Mouse (Mus musculus) frontal cortex, postnatal 10 days (tissue): ENCODE data around the gene Zc3h4.
A peak's percentile ranks its signal among the peaks of the same experiment; 100 is the strongest.
"Not testable (repeated sequence)": the region's sequence is repeated elsewhere in the genome, so short reads cannot be mapped to it uniquely, and the experiment has no call there.

ENCODE experiments used
- DNase-seq, 2 experiments: peaks; one replicate each; pipeline ENCODE4 v3.0.0; 2022; ENCODE audit warnings: low spot score in 2 of 2, mixed read lengths in 1 of 2

Zc3h4 gene

DNA sequence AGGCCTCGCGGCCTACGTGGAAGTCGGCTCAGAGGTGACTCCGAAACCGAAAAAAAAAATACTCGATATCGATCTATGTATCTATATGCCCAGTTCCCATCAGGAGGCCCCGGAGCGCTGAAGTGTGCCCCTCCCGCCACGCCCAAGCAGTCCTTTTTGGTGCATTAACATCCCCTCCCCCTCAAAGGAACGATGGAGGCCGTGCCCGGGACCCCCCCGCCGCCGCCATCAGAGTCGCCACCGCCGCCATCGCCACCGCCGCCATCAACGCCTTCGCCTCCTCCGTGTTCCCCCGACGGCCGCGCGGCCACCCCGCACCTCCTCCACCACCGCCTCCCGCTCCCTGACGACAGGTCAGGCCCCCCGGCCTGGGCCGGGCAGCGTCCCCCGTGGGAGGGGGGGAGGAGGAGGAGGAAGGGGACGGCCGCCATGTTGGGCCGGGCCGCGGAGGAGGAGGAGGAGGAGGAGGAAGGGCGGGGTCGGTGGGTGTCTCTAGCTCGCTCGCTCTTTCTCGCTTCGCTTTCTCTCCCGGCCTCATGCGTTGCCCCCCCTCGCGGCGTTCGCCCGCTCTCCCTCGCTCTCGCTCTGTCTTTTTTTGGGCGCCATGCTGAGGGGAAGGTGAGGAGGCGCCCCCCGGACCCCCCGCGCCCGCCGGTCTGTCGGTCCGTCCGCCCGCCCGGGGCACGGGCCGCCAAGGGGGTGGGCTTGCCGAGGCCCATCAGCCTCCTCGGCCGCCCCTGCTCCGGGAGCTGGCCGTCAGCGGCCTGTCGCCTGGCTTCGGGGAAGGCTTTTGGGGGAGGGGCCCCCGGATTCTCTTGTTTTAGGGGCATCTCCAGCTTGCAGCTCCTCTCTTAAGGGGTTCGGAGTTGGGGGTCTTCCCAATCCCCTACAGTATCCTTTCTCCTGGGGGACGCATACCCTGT, at the start of gene Zc3h4:
Gene Zc3h4 (plus strand): TSS at position 222 of the 923 bp plus-strand sequence.
- DNase-seq, result peak; percentile 83 to 88

- DNase-seq, result no peak
These were observed 44.7 kb upstream of the Zc3h4 start for GRCm38 (mm10) chr7:16355854-16356594.

DNA sequence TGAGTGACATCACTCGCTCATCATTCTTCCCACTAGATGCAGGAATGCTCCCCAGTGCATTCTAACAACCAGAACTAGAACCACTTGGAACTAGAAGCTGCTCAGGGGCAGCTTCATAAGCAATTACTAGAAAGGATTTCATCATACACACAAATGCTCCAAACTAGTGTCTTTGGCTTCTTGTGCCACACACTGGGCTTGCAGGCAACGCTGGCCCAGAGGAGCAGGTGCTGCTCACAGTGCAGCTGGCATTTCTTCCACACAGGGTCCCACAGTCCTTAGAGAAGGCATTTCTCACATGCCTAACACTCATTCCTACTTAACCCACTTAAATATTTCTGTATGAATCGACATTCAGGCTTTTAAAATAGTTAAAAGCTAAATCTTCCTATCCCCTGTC, 43.1 kb upstream of the Zc3h4 start:
- DNase-seq, result no peak

- no peak for DNase-seq
These were observed 36.4 kb upstream of the Zc3h4 start for GRCm38 (mm10) chr7:16364319-16364718.

GRCm38 (mm10) chr7:16364901-16365500, 35.7 kb upstream of the Zc3h4 start:
- no peak for DNase-seq

GRCm38 (mm10) chr7:16366133-16366646, 34.5 kb upstream of the Zc3h4 start:
- DNase-seq, result no peak

DNA sequence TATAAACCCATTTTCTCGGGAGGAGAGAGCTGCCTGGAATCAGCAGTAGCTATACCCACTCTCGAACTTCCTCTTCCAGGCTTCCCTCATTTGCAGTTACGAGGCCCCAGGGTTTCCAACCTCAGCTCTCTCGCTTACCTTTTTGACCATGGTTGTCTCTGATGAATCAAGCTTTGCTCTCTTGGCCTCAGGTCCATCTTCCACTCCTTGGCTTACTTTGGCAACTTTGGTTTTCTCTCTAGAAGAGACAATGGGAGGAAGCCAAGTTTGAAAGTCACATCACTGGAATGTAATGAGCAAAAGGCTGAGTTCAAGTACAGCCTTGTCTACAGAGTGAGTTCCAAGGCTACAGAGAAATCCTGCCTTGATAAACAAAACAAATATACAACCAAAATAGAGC, 34.0 kb upstream of the Zc3h4 start:
- no peak for DNase-seq

GRCm38 (mm10) chr7:16368835-16369234, 31.9 kb upstream of the Zc3h4 start:
- no peak for DNase-seq

DNA sequence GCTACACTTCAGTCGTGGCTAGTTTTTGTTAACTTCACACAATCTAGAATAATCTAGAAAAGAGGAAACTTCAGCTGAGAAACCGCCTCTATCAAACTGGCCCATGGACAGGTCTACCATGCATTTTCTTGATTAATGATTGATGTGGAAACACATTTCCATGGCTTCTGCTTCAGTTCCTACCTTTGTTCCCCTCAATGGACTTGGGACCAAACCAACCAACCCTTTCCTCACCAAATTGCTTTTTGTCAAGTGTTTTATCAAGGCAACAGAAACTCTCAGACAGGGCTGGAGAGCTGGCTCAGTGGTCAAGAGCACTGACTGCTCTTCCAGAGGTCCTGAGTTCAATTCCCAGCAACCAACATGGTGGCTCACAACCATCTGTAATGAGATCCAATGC, 30.1 kb upstream of the Zc3h4 start:
- DNase-seq, result no peak

- no peak for DNase-seq
These were observed 27.0 kb upstream of the Zc3h4 start for GRCm38 (mm10) chr7:16373719-16374118.

GRCm38 (mm10) chr7:16374989-16375388, 25.7 kb upstream of the Zc3h4 start:
- no peak for DNase-seq

GRCm38 (mm10) chr7:16376505-16376904, 24.2 kb upstream of the Zc3h4 start:
- no peak for DNase-seq

GRCm38 (mm10) chr7:16387160-16388041, 13.3 kb upstream of the Zc3h4 start, which contains the start of gene Sae1:
Sae1 (minus strand) TSS chr7:16387806.
- DNase-seq, result peak; percentile 96

DNA sequence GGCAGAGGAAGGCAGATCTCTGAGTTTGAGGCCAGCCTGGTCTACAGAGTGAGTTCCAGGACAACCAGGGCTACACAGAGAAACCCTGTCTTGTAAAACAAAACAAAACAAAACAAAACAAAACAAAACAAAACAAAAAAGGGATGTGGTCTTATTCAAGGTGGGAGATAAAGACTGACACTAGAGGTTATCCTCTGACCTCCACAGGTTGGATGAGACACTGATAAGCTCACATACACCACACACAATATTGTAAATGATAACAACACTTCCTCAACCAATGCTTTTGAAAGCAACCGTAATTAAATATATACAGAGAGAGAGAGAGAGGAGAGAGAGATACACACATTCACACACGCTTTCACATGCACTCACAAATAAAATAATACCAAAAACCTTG, 10.8 kb upstream of the Zc3h4 start:
- DNase-seq, result not testable (repeated sequence)

DNA sequence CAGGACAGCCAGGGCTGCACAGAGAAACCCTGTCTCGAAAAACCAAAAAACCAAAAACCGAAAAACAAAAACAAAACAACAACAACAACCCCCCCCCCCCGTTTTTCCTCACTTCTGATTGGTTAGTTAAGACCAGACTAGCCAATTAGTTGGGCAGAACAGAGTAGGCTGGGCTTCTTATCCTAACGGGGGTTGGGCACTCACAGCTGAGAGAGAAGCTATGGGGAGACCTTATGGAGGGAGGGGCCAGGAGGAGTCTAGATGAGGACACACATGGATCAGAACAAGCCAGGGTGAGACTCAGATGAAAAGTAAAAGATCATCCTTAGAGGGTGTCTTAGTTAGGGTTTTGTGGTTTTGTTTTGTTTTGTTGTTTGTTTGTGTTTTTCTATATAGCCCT, 7.8 kb upstream of the Zc3h4 start:
- DNase-seq, result no peak

- no peak for DNase-seq
These were observed 4.8 kb upstream of the Zc3h4 start for GRCm38 (mm10) chr7:16395944-16396343.

GRCm38 (mm10) chr7:16397465-16397864, 3.2 kb upstream of the Zc3h4 start:
- DNase-seq, result no peak

DNA sequence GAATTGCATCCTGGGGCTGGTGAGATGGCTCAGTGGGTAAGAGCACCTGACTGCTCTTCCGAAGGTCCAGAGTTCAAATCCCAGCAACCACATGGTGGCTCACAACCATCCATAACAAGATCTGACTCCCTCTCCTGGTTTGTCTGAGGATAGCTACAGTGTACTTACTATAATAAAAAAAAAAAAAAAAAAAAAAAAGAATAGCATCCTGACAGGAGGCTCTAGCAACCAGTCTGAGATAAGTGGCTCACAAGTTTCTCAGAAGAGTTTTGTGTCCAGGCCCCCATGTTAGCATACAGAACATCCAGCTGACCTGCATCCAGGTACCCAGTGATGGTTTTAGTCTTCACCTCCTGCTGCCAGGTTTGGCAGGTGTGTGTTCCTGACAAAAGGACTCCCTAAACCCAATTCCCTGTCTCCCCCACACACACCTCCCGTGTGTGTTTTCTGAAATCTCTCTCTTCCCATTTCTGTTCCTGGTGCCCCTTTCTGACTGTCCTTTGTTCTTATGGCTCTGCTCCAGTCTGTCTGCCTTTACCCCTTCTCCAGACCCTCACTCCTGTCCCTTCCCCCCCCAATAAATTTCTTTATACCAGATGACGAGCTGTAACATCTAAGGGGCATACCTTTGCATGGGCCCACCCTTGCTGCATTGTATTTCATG, 2.2 kb upstream of the Zc3h4 start:
- DNase-seq, result no peak

DNA sequence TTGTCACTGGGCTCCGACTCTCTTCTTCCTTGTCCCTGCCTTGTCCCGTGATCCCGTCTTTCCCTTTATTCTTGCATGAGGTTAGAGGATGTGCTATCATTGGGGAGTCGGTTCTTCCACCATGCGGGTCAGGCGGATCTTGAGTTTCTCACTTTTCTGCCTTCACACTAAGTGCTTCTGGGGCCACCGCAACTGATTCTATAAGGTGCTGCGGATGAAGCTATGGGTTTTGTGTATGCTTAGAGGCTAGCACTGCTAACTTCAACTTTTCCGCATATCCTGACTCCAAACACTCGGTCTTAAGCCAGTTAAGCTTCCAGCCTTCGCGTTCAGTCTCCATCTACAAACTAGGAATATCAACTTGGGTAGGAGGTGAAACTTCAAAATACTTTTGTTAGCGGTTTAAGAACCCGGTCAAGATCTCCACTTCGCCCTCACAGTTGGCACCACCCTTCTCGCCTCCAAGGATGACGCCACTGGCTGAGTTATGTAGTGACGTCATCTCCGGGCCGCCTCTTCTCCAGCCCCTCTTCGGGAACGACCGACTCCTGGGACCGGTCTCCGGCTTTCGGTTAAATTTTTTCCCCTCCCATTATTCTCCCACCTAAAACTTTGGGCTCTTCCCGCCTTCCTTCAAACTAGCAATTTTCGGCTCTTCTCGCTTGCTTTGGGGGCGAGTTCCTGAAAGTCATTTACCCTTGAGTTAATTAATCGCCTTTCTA, 1.5 kb upstream of the Zc3h4 start:
- DNase-seq, result peak in 1 of 2 experiments; percentile 88
